Mouse (Mus musculus): Measurements from ENCODE around the gene Acot7. TPM values are rescaled to one million over a fixed set of nuclear protein-coding genes. Genes with fewer than 3 reads are reported as not detected.
A peak's percentile ranks its signal among the peaks of the same experiment; 100 is the strongest.

Gene Acot7
- polyA plus RNA-seq, 1 experiment from 2014 or later: 57.3 TPM

DNA sequence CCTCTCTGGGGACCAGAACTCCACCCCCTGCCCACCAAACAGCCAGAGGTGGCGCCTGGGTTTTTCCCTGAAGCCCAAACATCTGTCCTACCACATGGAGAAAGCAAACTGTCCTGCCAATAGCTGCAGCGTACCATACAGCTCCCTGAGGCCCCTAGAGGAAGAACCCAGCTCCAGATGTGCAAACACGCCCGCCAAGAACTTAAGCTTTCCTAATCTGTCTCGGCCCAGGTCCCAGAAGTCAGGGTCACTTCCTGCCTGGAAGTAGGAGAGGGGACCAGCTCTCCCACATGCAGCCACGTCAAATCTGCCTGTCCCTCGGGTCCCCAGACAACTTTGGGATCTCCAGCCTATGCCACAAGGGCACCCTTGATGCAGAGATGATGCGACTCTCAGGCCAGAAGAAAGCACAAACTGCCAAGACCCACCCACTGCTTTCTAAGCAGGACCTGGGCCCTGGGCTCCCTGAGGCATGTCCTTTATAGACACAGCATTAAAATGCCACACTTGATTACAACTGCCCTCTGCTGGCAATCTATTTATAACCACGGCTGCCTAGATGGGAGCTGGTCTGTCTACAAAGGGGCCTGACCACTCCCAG lies 94.6 kb downstream of the Acot7 start:
- Histone ChIP-seq H3K9ac (no peak overlapping the region), H3K4me3 (no peak overlapping the region), H3K27ac (peak overlapping the region; percentile 88), H3K27me3 (peaks cover 9% of the 10 kb centered on the region; the same call in 1 of the 2 replicates), H3K4me1 (peaks cover 63% of the 10 kb centered on the region), H3K4me2 (no peak overlapping the region), H3K36me3 (no peaks in the 10 kb centered on the region), H3K9me3 (no peaks in the 10 kb centered on the region)
- 14% methylated on average over 9 of the region's 9 CpGs for WGBS
- no peak for ATAC-seq (ENCODE audit: insufficient number of reproducible peaks, low FRiP score, low TSS enrichment, low read depth)

GRCm38 (mm10) chr4:152273191-152273590 lies 95.3 kb downstream of the Acot7 start:
- Histone ChIP-seq H3K9ac (no peak overlapping the region), H3K4me2 (peak overlapping the region; percentile 91)
- 42% methylated on average over 3 of the region's 3 CpGs for WGBS

DNA sequence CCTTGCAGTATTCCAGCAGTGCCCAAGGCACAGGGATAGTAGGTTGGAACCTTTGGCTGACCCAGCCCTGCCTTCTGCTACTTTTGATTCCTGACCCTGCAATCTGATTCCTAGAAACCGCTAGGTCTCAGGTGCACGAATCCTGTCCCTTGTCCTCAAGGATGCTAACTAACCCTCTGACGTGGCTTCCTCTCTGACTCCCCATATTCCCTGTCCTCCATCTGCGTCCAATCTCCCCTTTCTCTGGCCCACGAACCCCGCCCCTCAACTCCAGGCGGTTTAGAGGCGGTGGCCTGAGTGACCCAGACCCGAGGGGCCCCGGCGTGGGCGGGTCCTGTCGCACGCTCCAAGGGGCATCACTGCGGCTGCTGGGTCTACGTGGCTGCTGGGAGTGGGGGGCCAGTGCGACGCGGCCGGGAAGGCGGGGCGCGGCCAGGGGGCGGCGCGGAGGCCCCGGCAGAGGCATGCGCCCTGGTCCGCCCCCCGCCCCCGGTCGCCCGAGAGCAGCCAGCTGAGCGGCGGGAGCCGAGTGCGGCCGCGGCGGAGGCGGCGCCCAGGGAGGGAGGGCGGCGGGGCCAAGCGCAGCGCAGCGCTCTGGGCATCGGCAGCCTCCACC lies 95.8 kb downstream of the Acot7 start, which contains the start of gene Gpr153:
TSS of gene Gpr153 (plus strand) at position 612 of the 616 bp plus-strand sequence.
- H3K4me3 ChIP-seq: peak within 1 kb of the TSS; percentile 76
- peak; percentile 66 for ATAC-seq (ENCODE audit: insufficient number of reproducible peaks, low FRiP score, low TSS enrichment, low read depth)
- peaks cover 9% of the 10 kb centered on the region; the same call in 1 of the 2 replicates for H3K27me3 ChIP-seq
- peak within 1 kb of the TSS; percentile 87 for H3K9ac ChIP-seq
- H3K4me1 ChIP-seq: peaks cover 58% of the 10 kb centered on the region
- H3K9me3 ChIP-seq: no peaks in the 10 kb centered on the region
- peak within 1 kb of the TSS; percentile 88 for H3K27ac ChIP-seq
- H3K4me2 ChIP-seq: peak within 1 kb of the TSS; percentile 91
- H3K36me3 ChIP-seq: 0 out of 2 replicates have a peak, but pooled peaks cover under 1% of the 10 kb centered on the region
- WGBS: 2% methylated on average over 33 of the region's 48 CpGs

More at GRCm38 (mm10) chr4:152273191-152273590, 95.3 kb downstream of the Acot7 start:
- Histone ChIP-seq H3K27me3 (peaks cover 9% of the 10 kb centered on the region; the same call in 1 of the 2 replicates), H3K36me3 (no peaks in the 10 kb centered on the region), H3K9me3 (no peaks in the 10 kb centered on the region), H3K27ac (peak overlapping the region; percentile 88), H3K4me3 (peak overlapping the region; percentile 76), H3K4me1 (peaks cover 58% of the 10 kb centered on the region)
- no peak for ATAC-seq (ENCODE audit: insufficient number of reproducible peaks, low FRiP score, low TSS enrichment, low read depth)

DNA sequence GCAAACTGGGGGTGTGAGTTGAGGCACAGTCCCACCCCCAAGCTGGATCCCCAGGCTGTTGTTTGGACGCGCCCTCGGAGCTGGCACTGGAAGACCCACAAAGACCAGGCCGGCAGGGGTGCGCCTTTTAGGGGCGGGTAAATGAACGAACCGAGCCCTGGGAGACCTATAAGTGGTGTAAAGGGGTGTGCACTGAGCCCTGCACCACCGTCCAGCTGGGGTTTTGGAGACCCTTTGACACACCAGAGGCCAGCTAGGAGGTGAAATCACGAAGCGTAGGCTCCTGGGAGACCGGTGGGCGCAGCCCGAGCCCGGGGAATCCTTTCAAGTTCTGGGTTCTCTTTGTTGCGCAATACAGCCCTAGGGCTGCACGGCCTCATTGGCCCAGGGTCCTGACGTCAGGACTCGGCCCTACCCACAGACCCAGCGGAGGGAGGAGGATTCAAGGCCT lies 96.8 kb downstream of the Acot7 start:
- Histone ChIP-seq H3K4me3 (peak overlapping the region; percentile 76), H3K27me3 (peaks cover 16% of the 10 kb centered on the region), H3K9ac (peak overlapping the region; percentile 87), H3K27ac (peak overlapping the region; percentile 88), H3K36me3 (peaks cover 8% of the 10 kb centered on the region), H3K4me1 (peaks cover 58% of the 10 kb centered on the region), H3K9me3 (no peaks in the 10 kb centered on the region), H3K4me2 (peak overlapping the region; percentile 91)
- WGBS: 3% methylated on average over 20 of the region's 20 CpGs
- no peak for ATAC-seq (ENCODE audit: insufficient number of reproducible peaks, low FRiP score, low TSS enrichment, low read depth)

GRCm38 (mm10) chr4:152276389-152277347 lies 98.7 kb downstream of the Acot7 start:
- no peak overlapping the region for H3K9ac ChIP-seq
- H3K36me3 ChIP-seq: peaks cover 27% of the 10 kb centered on the region
- no peak for ATAC-seq (ENCODE audit: insufficient number of reproducible peaks, low FRiP score, low TSS enrichment, low read depth)
- H3K4me2 ChIP-seq: no peak overlapping the region
- H3K27me3 ChIP-seq: peaks cover 35% of the 10 kb centered on the region
- WGBS: 49% methylated on average over 10 of the region's 10 CpGs
- H3K27ac ChIP-seq: no peak overlapping the region
- no peak overlapping the region for H3K4me3 ChIP-seq
- H3K4me1 ChIP-seq: peaks cover 49% of the 10 kb centered on the region
- no peaks in the 10 kb centered on the region for H3K9me3 ChIP-seq

DNA sequence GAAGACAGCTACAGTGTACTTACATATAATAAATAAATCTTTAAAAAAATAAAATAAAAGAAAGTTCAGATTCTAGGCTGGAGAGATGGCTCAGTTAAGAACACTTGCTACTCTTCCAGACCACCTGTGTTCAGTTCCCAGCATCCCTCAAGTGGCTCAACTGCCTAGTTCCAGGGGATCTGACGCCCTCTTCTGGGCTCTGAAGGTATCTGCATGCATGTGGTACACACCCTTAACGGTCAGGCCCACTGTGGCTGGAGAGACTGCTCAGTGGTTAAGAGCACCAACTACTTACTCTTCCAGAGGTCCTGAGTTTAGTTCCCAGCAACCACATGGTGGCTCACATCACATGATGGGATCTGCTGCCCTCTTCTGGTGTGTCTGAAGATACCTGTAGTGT lies 100.0 kb downstream of the Acot7 start:
- Histone ChIP-seq H3K4me3 (no peak overlapping the region), H3K4me1 (peaks cover 45% of the 10 kb centered on the region), H3K36me3 (peaks cover 32% of the 10 kb centered on the region), H3K27ac (no peak overlapping the region), H3K9me3 (no peaks in the 10 kb centered on the region), H3K4me2 (no peak overlapping the region), H3K9ac (no peak overlapping the region), H3K27me3 (peaks cover 48% of the 10 kb centered on the region)
- no peak for ATAC-seq (ENCODE audit: insufficient number of reproducible peaks, low FRiP score, low TSS enrichment, low read depth)
- 58% methylated on average over 2 of the region's 2 CpGs for WGBS

GRCm38 (mm10) chr4:152278986-152279385 lies 101.1 kb downstream of the Acot7 start:
- peaks cover 58% of the 10 kb centered on the region for H3K27me3 ChIP-seq
- peaks cover 42% of the 10 kb centered on the region for H3K4me1 ChIP-seq
- H3K4me2 ChIP-seq: no peak overlapping the region
- H3K27ac ChIP-seq: no peak overlapping the region
- ATAC-seq (ENCODE audit: insufficient number of reproducible peaks, low FRiP score, low TSS enrichment, low read depth): no peak
- no peak overlapping the region for H3K4me3 ChIP-seq
- no peak overlapping the region for H3K9ac ChIP-seq
- 88% methylated on average over 23 of the region's 23 CpGs for WGBS
- H3K36me3 ChIP-seq: peaks cover 36% of the 10 kb centered on the region
- no peaks in the 10 kb centered on the region for H3K9me3 ChIP-seq

DNA sequence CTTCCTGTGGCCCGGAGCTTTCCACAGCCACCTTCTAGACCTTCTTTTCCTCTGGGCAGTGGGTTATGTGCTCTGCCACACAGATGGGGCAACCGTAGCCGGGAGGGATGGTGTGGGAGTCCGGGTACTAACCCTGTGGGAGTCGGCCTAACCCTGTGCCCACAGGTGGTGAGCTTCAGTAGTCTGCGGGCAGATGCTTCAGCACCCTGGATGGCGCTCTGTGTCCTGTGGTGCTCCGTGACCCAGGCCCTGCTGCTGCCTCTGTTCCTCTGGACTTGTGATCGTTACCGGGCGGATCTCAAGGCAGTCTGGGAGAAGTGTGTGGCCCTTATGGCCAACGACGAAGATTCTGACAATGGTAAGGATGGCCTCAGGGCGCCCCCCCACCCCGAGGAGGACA lies 103.7 kb downstream of the Acot7 start:
- WGBS: 51% methylated on average over 15 of the region's 15 CpGs

GRCm38 (mm10) chr4:152282721-152283120 lies 104.8 kb downstream of the Acot7 start:
- ATAC-seq (ENCODE audit: insufficient number of reproducible peaks, low FRiP score, low TSS enrichment, low read depth): no peak
- H3K27me3 ChIP-seq: peaks cover 86% of the 10 kb centered on the region
- H3K9ac ChIP-seq: no peak overlapping the region
- no peak overlapping the region for H3K27ac ChIP-seq
- H3K4me2 ChIP-seq: peak overlapping the region; percentile 63
- WGBS: 15% methylated on average over 34 of the region's 34 CpGs
- no peaks in the 10 kb centered on the region for H3K9me3 ChIP-seq
- H3K4me3 ChIP-seq: peak overlapping the region; percentile 35
- H3K36me3 ChIP-seq: peaks cover 39% of the 10 kb centered on the region
- H3K4me1 ChIP-seq: peaks cover 28% of the 10 kb centered on the region

More for the DNA sequence above, 103.7 kb downstream of the Acot7 start:
- Histone ChIP-seq H3K4me1 (peaks cover 26% of the 10 kb centered on the region), H3K4me2 (no peak overlapping the region), H3K27ac (no peak overlapping the region), H3K36me3 (peaks cover 39% of the 10 kb centered on the region), H3K9ac (no peak overlapping the region), H3K27me3 (peaks cover 77% of the 10 kb centered on the region), H3K9me3 (no peaks in the 10 kb centered on the region), H3K4me3 (no peak overlapping the region)
- ATAC-seq (ENCODE audit: insufficient number of reproducible peaks, low FRiP score, low TSS enrichment, low read depth): no peak

DNA sequence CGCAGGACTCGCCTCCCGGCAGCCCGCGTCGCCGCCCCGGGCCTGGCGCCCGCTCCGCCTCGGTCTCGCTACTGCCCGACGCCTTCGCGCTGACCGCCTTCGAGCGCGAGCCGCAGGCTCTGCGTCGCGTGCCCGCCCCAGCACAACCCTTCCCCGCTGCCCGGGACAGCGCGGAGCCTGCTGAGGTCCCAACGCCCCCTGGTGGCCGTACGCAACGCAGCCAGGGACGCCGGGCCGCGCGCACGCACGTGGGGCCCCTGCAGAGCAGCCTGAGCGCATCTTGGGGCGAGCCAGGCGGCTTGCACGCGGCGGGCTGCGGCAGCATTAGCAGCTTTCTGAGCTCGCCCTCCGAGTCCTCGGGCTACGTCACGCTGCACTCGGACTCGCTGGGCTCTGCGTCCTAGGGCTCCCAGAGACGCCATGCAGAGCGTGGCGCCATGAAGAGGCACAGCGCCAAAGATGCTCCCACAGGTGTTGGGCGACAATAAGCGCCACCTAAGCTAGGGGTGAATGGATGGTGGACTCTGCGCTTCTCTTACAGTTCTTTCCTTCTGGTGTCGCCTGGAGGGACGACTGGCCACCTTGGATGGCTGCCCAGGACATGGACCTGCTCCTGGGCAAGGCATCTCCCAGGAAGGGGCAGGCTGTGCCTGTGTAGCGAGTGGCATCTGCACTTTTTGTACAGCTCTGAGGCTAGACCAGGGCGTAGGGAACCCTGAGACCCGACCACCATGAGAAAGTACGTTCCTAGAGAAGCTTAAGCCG lies 105.4 kb downstream of the Acot7 start:
- H3K4me3 ChIP-seq: peak overlapping the region; percentile 35

DNA sequence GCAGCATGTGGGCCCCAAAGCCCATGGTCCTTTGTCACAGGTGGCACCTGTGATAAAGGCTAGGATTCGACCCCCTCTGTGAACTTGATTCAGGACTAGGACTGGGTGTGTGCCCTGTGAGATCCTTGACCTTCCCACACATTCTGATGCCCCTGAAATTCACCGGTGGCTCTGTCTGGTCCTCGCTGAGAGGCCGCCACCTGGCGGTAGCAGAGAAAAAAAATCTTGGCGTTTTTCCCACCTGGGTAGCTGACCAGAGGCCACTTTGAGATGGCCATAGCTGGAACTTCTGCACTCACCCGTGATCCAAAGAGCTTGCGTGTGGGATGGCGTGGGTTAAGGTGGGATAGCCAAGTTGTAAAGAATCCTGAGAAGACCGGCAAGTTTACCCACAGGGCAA lies 107.6 kb downstream of the Acot7 start:
- H3K4me2 ChIP-seq: no peak overlapping the region
- WGBS: 1% methylated on average over 10 of the region's 10 CpGs
- H3K4me3 ChIP-seq: no peak overlapping the region
- H3K27me3 ChIP-seq: peaks cover 92% of the 10 kb centered on the region
- no peak overlapping the region for H3K9ac ChIP-seq
- peaks cover 23% of the 10 kb centered on the region for H3K36me3 ChIP-seq
- H3K27ac ChIP-seq: no peak overlapping the region
- no peaks in the 10 kb centered on the region for H3K9me3 ChIP-seq
- peaks cover 35% of the 10 kb centered on the region for H3K4me1 ChIP-seq
- ATAC-seq (ENCODE audit: insufficient number of reproducible peaks, low FRiP score, low TSS enrichment, low read depth): no peak

More for the DNA sequence above, 105.4 kb downstream of the Acot7 start:
- Histone ChIP-seq H3K9me3 (no peaks in the 10 kb centered on the region), H3K4me1 (peaks cover 28% of the 10 kb centered on the region), H3K36me3 (peaks cover 39% of the 10 kb centered on the region), H3K4me2 (peak overlapping the region; percentile 63), H3K27me3 (peaks cover 92% of the 10 kb centered on the region), H3K9ac (no peak overlapping the region), H3K27ac (no peak overlapping the region)
- ATAC-seq (ENCODE audit: insufficient number of reproducible peaks, low FRiP score, low TSS enrichment, low read depth): peak; percentile 66
- WGBS: 6% methylated on average over 65 of the region's 70 CpGs

Data from limb, embryonic 15.5 days (tissue).